Mouse (Mus musculus): ENCODE measurements around the gene Plekha6.

DNA sequence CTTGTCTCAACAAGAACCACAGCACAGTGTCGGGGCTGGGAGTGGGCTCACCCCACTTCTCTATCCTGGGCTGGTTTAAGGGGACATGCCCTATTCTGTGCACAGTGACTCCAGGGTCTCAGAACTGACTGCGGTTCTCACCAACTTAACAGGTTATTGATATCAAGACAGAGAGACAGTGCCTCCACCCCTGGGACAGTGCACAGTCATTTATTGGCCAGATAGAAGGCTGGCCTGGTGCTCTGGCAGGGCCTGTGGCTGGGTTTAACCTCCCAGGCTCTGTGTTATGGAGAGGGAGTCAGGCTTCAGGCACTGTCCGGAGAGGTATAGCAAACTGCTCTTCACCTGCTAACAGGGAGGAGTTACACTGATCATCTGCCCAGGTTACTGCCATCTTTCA is 88.2 kb downstream of the Plekha6 start:
- TF ChIP-seq POLR2A (IDR thresholded peaks at IDR 0.05; ENCODE audit: borderline replicate concordance, control insufficient read depth, low read depth, low read length) (no peak), CTCF (IDR thresholded peaks at IDR 0.05; ENCODE audit: control insufficient read depth, insufficient read depth, low read length) (no peak)
